Mouse (Mus musculus): ENCODE results near the gene Slc16a5. TPM values are rescaled to one million over a fixed set of nuclear protein-coding genes. Genes with fewer than 3 reads are reported as not detected.
A peak's percentile ranks its signal among the peaks of the same experiment; 100 is the strongest.
"Not testable (repeated sequence)": the region's sequence is repeated elsewhere in the genome, so short reads cannot be mapped to it uniquely, and the experiment has no call there.

The Slc16a5 gene
- polyA plus RNA-seq, 1 experiment, result 1.8 TPM

DNA sequence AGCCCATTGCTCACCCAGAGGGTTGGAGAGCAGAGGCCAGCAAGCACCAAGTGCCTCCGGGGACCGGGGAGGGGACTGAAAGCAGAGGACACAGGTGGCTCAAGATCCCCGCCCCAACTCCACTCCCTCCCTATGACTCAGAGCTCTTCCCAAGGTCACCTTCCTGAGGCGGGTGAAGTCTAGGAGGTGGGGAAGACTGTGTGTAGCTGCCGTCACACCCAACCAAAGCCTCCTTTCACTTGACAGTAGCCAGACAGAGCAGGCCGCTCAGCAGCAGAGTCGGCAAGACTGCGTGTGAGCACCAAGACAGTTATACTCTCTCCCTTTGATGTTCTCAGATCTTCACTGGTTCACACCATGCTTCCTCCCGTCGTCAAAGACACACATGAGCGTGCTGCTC, 1.1 kb downstream of the Slc16a5 start:
- H3K4me1 ChIP-seq (ENCODE audit: control insufficient read depth, insufficient read depth, low read length), result no peaks in the 10 kb centered on the region
- TF ChIP-seq CTCF (IDR thresholded peaks at IDR 0.05; ENCODE audit: control insufficient read depth, insufficient read depth, low read length) (no peak), POLR2A (IDR thresholded peaks at IDR 0.05; ENCODE audit: borderline replicate concordance, control insufficient read depth, low read depth, low read length) (no peak)
- H3K4me3 ChIP-seq (replicated peaks; ENCODE audit: control insufficient read depth, low read depth, low read length), result no peak overlapping the region
- H3K27ac ChIP-seq (ENCODE audit: control insufficient read depth, insufficient read depth, low read depth, low read length, poor library complexity), result no peak overlapping the region
- 71% methylated on average over 11 of the region's 11 CpGs for WGBS

DNA sequence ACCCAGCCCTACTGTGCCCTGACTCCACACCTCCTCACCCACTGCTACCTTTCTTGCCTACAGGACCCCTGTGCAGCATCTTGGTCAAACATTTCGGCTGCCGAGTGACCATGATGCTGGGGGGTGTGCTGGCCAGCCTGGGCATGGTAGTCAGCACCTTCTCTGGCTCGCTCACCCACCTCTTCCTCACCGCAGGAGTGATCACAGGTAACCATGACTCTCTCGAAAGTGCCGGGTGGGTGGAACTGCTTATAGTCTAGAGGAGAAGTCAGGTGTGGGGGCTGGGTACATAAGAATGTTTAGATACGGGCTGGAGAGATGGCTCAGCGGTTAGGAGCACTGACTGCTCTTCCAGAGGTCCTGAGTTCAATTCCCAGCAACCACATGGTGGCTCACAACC, 2.6 kb downstream of the Slc16a5 start:
- WGBS, result 77% methylated on average over 8 of the region's 8 CpGs
- H3K4me1 ChIP-seq (ENCODE audit: control insufficient read depth, insufficient read depth, low read length), result no peaks in the 10 kb centered on the region
- no peak overlapping the region for H3K27ac ChIP-seq (ENCODE audit: control insufficient read depth, insufficient read depth, low read depth, low read length, poor library complexity)
- no peak for TF ChIP-seq POLR2A (IDR thresholded peaks at IDR 0.05; ENCODE audit: borderline replicate concordance, control insufficient read depth, low read depth, low read length)
- no peak for TF ChIP-seq CTCF (IDR thresholded peaks at IDR 0.05; ENCODE audit: control insufficient read depth, insufficient read depth, low read length)
- H3K4me3 ChIP-seq (replicated peaks; ENCODE audit: control insufficient read depth, low read depth, low read length), result no peak overlapping the region

DNA sequence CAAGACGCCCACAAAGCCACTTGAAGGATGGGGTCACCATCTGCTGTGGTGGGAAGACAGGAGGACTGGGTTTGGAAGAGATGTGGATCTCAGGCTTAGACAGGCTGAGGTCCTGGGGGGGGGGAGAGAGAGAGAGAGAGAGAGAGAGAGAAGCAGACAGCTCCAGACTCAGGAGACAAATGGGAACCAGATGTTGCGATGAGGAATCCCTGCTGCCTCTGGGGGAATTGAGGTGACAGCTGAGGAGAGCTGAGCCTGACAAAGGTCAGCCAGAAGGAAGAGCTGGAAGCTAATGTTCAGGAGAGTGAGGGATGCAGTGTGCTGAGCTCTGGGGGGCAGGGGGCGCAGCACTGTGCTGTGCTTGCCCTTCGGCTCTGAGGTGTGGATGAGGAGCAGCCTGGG, 4.9 kb downstream of the Slc16a5 start:
- no peak overlapping the region for H3K27ac ChIP-seq (ENCODE audit: control insufficient read depth, insufficient read depth, low read depth, low read length, poor library complexity)
- H3K4me3 ChIP-seq (replicated peaks; ENCODE audit: control insufficient read depth, low read depth, low read length), result no peak overlapping the region
- WGBS, result 87% methylated on average over 4 of the region's 4 CpGs
- TF ChIP-seq CTCF (IDR thresholded peaks at IDR 0.05; ENCODE audit: control insufficient read depth, insufficient read depth, low read length) (no peak), POLR2A (IDR thresholded peaks at IDR 0.05; ENCODE audit: borderline replicate concordance, control insufficient read depth, low read depth, low read length) (no peak)
- no peaks in the 10 kb centered on the region for H3K4me1 ChIP-seq (ENCODE audit: control insufficient read depth, insufficient read depth, low read length)

DNA sequence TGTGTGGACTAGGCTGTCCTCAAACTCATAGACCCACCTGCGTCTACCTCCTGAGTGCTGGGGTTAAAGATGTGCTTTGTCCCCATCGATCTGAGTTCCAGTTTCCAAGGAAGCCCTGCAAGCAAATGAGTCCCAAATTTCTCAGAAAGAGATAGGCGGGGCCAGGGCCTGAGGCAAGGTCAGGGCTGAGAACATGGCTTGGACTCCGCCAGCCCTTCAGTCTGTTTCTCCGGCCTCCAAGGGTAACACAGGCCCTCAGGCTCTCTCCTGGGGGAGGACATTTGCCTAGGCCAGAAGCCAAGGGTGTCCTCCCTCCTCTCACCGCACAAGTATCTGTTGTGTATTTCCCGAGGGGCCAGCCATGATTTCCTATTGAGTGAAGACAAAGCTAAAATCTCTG, 9.9 kb downstream of the Slc16a5 start:
- Histone ChIP-seq H3K27ac (ENCODE audit: control insufficient read depth, insufficient read depth, low read depth, low read length, poor library complexity) (no peak overlapping the region), H3K4me3 (replicated peaks; ENCODE audit: control insufficient read depth, low read depth, low read length) (no peak overlapping the region), H3K4me1 (ENCODE audit: control insufficient read depth, insufficient read depth, low read length) (peaks cover 4% of the 10 kb centered on the region)
- TF ChIP-seq POLR2A (IDR thresholded peaks at IDR 0.05; ENCODE audit: borderline replicate concordance, control insufficient read depth, low read depth, low read length), result no peak
- 78% methylated on average over 7 of the region's 7 CpGs for WGBS

DNA sequence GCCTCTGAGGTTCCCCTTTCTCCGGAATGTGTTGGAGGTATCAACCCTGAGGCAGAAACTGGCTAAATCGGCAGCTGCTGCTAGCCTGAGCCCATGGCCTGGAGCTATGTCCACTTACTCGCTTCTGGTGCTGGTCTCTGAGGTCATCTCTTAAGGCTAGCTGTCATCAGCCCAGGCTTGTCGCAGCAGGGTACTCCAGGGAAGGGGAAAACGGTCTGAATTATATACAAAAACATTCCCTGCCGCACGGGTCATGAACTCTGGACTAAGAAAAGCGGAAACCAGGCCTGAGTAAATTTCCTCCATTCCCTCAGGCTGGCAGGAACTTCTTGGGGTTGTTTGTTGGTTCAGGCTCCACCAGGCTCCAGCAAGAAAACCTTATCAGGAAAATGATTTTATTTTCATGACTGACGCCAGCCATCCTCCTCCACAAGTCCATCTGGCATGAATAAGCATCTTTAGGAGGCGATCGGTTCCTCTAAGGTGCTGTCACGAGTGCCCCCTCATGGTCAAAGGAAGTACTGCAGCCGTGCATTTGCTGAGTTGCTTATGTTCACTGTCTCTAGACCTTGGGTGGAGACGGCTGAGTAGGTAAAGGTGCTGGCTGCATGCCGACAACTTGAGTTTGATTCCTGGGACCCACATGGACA, 11.5 kb downstream of the Slc16a5 start:
- no peak overlapping the region for H3K27ac ChIP-seq (ENCODE audit: control insufficient read depth, insufficient read depth, low read depth, low read length, poor library complexity)
- no peak overlapping the region for H3K4me3 ChIP-seq (replicated peaks; ENCODE audit: control insufficient read depth, low read depth, low read length)
- TF ChIP-seq CTCF (IDR thresholded peaks at IDR 0.05; ENCODE audit: control insufficient read depth, insufficient read depth, low read length), result peak; percentile 98
- no peak for TF ChIP-seq POLR2A (IDR thresholded peaks at IDR 0.05; ENCODE audit: borderline replicate concordance, control insufficient read depth, low read depth, low read length)
- 14% methylated on average over 15 of the region's 15 CpGs for WGBS
- H3K4me1 ChIP-seq (ENCODE audit: control insufficient read depth, insufficient read depth, low read length), result peaks cover 6% of the 10 kb centered on the region

DNA sequence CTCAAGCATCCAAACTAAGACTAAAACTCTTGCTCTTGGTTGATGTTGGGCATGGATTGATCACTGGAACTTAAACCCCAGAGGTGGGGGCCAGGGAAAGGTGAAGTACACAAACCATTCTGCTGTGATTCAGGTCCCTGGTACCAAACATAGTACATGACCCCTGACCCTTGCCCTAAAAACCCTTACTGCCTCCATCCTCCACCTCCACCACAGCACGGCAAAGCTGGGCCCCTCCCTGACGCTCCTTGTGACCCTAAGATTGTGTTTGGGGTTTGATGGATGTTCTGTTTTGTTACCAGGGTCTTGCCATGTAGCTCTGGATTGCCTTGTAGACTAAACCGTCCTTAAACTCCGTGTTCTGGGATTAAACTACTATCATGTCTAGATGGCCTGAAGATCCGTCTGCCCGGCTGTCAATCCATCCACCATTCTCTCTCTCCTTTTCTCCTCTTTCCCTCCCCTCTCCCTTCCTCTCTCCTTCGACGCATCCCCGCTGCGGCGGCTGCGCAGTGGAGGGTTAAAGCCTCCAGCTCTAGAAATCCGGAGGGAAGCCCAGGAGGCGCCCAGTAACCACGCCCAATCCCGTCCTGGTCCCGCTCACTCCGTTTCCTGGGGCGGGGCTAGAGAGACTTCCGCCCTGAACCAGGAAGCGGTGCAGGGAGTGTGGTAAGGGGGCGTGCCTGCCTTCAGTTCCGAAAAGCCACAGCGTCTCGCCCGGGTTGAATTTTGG, 12.9 kb downstream of the Slc16a5 start, which contains the start of gene Armc7:
TSS of gene Armc7 (plus strand) at position 643 of the 733 bp plus-strand sequence.
- 2% methylated on average over 26 of the region's 26 CpGs for WGBS
- Histone ChIP-seq H3K27ac (ENCODE audit: control insufficient read depth, insufficient read depth, low read depth, low read length, poor library complexity) (peak within 1 kb of the TSS; percentile 97), H3K4me3 (replicated peaks; ENCODE audit: control insufficient read depth, low read depth, low read length) (peak within 1 kb of the TSS; percentile 94), H3K4me1 (ENCODE audit: control insufficient read depth, insufficient read depth, low read length) (peaks cover 7% of the 10 kb centered on the region)
- TF ChIP-seq POLR2A (IDR thresholded peaks at IDR 0.05; ENCODE audit: borderline replicate concordance, control insufficient read depth, low read depth, low read length) (peak; percentile 44; the same call in 1 of the 2 replicates), CTCF (IDR thresholded peaks at IDR 0.05; ENCODE audit: control insufficient read depth, insufficient read depth, low read length) (no peak)

DNA sequence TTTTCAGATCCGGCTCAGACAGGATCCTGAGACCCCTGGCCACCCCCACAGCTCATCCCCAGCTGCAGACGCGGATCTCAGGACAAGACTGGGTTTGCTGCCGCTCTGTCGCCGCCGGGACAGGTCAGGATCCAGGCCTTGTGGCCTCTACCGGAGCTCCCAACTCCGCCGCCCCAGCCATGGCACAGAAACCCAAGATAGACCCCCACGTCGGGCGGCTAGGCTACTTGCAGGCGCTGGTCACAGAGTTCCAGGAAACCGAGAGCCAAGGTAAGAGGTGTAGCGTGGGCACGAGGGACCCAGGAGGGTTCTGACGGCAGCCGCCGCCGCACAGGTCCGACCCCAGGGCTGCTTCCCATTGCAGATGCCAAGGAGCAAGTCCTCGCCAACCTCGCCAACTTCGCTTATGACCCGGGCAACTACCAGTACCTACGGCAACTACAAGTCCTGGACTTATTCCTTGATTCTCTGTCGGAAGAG, 13.5 kb downstream of the Slc16a5 start:
- WGBS, result under 1% methylated on average over 28 of the region's 28 CpGs

DNA sequence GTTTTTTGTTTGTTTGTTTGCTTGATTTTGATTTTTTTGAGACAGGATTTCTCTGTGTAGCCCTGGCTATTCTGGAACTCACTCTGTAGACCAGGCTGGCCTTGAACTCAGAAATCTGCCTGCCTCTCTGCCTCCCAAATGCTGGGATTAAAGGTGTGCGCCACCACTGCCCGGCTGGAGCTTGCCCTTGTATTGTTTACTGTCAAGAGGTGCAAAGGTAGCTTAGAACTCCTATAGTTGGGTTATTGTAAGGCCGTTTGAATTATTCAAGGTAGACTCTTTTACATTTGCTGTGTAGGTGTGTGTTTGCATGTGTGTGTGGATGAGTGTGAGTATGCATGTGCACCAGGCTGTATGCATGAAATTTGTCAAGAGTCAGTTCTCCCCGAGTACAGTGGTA, 14.4 kb downstream of the Slc16a5 start:
- H3K27ac ChIP-seq (ENCODE audit: control insufficient read depth, insufficient read depth, low read depth, low read length, poor library complexity), result peak overlapping the region; percentile 71; the same call in 1 of the 2 replicates
- not testable (repeated sequence) for H3K4me1 ChIP-seq (ENCODE audit: control insufficient read depth, insufficient read depth, low read length)
- WGBS, result 72% methylated on average over 4 of the region's 4 CpGs
- H3K4me3 ChIP-seq (replicated peaks; ENCODE audit: control insufficient read depth, low read depth, low read length), result peak overlapping the region; percentile 94

More for the DNA sequence above, 13.5 kb downstream of the Slc16a5 start:
- Histone ChIP-seq H3K4me3 (replicated peaks; ENCODE audit: control insufficient read depth, low read depth, low read length) (peak overlapping the region; percentile 94), H3K4me1 (ENCODE audit: control insufficient read depth, insufficient read depth, low read length) (peaks cover 7% of the 10 kb centered on the region), H3K27ac (ENCODE audit: control insufficient read depth, insufficient read depth, low read depth, low read length, poor library complexity) (peak overlapping the region; percentile 97)
- TF ChIP-seq POLR2A (IDR thresholded peaks at IDR 0.05; ENCODE audit: borderline replicate concordance, control insufficient read depth, low read depth, low read length), result no peak
- TF ChIP-seq CTCF (IDR thresholded peaks at IDR 0.05; ENCODE audit: control insufficient read depth, insufficient read depth, low read length), result 0 out of 2 replicates have a peak, but pooled peaks have one; percentile 6

DNA sequence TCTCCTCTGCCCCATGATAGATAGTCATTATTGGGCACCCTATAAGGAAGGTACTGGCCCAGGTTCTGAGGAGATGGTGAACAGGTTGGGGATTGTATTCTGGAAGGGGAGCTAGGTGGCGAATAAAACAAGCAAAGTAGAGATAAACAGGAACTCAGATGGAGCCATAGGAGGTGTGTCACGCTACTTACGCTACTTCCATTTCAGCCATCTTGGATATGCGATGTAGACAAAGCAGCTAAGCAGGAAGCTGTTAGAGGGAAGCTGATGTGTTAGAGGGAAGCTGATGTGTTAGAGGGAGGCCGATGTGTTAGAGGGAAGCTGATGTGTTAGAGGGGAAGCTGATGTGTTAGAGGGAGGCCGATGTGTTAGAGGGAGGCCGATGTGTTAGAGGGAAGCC, 15.1 kb downstream of the Slc16a5 start:
- Histone ChIP-seq H3K4me3 (replicated peaks; ENCODE audit: control insufficient read depth, low read depth, low read length) (peak overlapping the region; percentile 44), H3K27ac (ENCODE audit: control insufficient read depth, insufficient read depth, low read depth, low read length, poor library complexity) (peak overlapping the region; percentile 71)
- H3K4me1 ChIP-seq (ENCODE audit: control insufficient read depth, insufficient read depth, low read length), result not testable (repeated sequence)
- 25% methylated on average over 7 of the region's 7 CpGs for WGBS
